Mouse (Mus musculus) intestine, embryonic 15.5 days (tissue): ENCODE results near the gene Slc2a2. TPM values are rescaled to one million over a fixed set of nuclear protein-coding genes. Genes with fewer than 3 reads are reported as not detected.

Experiments
- ATAC-seq: fragments of 200-750 bp; cut with Nextera tagmentation; 2 replicates; pipeline ENCODE4 v1.8.0; 2017; ENCODE audit warnings: moderate TSS enrichment, moderate library complexity
- H3K27ac ChIP-seq: fragments of 300-500 bp; sonication (generic); 2 replicates; pipeline ENCODE4 v1.5.1; 2015; ENCODE audit warnings: mild to moderate bottlenecking, inconsistent platforms
- H3K27me3 ChIP-seq: fragments of 300-500 bp; sonication (generic); replicated peaks from 2 replicates; pipeline ENCODE4 v1.6.1; 2015; ENCODE audit warnings: inconsistent platforms
- H3K36me3 ChIP-seq: fragments of 300-500 bp; sonication (generic); 2 replicates; pipeline ENCODE4 v1.6.1; 2015; ENCODE audit warnings: inconsistent platforms
- H3K4me1 ChIP-seq: fragments of 300-500 bp; sonication (generic); replicated peaks from 2 replicates; pipeline ENCODE4 v1.6.1; 2015; ENCODE audit warnings: inconsistent platforms
- H3K4me2 ChIP-seq: fragments of 300-500 bp; sonication (generic); replicated peaks from 2 replicates; pipeline ENCODE4 v1.6.1; 2015; ENCODE audit warnings: mild to moderate bottlenecking, inconsistent platforms
- H3K4me3 ChIP-seq: fragments of 300-500 bp; sonication (generic); replicated peaks from 2 replicates; pipeline ENCODE4 v1.5.1; 2015; ENCODE audit warnings: inconsistent platforms
- H3K9ac ChIP-seq: fragments of 300-500 bp; sonication (generic); 2 replicates; pipeline ENCODE4 v1.6.1; 2015; ENCODE audit warnings: inconsistent platforms
- H3K9me3 ChIP-seq: fragments of 300-500 bp; sonication (generic); 2 replicates; pipeline ENCODE4 v1.6.1; 2016; ENCODE audit warnings: inconsistent platforms
- WGBS: fragments of 180-500 bp; shearing (Covaris S2); methylation state at CpG from one replicate; pipeline ENCODE4 v1.1.7; 2015; 5-methylcytosine and 5-hydroxymethylcytosine counted together
- polyA plus RNA-seq: library from polyadenylated mRNA; unstranded; fragments of >200 nt; fragmentation: Nextera tagmentation; extraction: Ambion mirVana; gene quantifications from 2 replicates; pipeline ENCODE4 v1.2.1, GENCODE M21; 2015

The Slc2a2 gene
- polyA plus RNA-seq, 1 experiment from 2014 or later, result 6.4 TPM

- H3K9ac ChIP-seq, result no peak overlapping the region
- H3K4me3 ChIP-seq, result no peak overlapping the region
- H3K4me1 ChIP-seq, result no peaks in the 10 kb centered on the region
- no peak overlapping the region for H3K27ac ChIP-seq
- ATAC-seq, result peak; percentile 87
- no peaks in the 10 kb centered on the region for H3K27me3 ChIP-seq
- WGBS, result 57% methylated on average over 10 of the region's 10 CpGs
- H3K36me3 ChIP-seq, result no peaks in the 10 kb centered on the region
- H3K4me2 ChIP-seq, result no peak overlapping the region; the same call in 1 of the 2 replicates
- no peaks in the 10 kb centered on the region for H3K9me3 ChIP-seq
Measured at GRCm38 (mm10) chr3:28705522-28706137, 7.9 kb downstream of the Slc2a2 start.

GRCm38 (mm10) chr3:28706736-28707135 is 9.0 kb downstream of the Slc2a2 start:
- H3K27ac ChIP-seq, result no peak overlapping the region
- ATAC-seq, result no peak
- H3K4me2 ChIP-seq, result no peak overlapping the region
- no peaks in the 10 kb centered on the region for H3K36me3 ChIP-seq
- WGBS, result 66% methylated on average over 4 of the region's 4 CpGs
- H3K9ac ChIP-seq, result no peak overlapping the region
- H3K4me1 ChIP-seq, result no peaks in the 10 kb centered on the region
- H3K9me3 ChIP-seq, result no peaks in the 10 kb centered on the region
- H3K27me3 ChIP-seq, result no peaks in the 10 kb centered on the region
- H3K4me3 ChIP-seq, result no peak overlapping the region

GRCm38 (mm10) chr3:28709740-28710139 is 12.0 kb downstream of the Slc2a2 start:
- Histone ChIP-seq H3K4me2 (no peak overlapping the region), H3K4me1 (no peaks in the 10 kb centered on the region), H3K27me3 (no peaks in the 10 kb centered on the region), H3K9ac (no peak overlapping the region), H3K27ac (no peak overlapping the region), H3K9me3 (no peaks in the 10 kb centered on the region), H3K36me3 (no peaks in the 10 kb centered on the region), H3K4me3 (no peak overlapping the region)
- WGBS, result 68% methylated on average over 1 of the region's 1 CpGs
- ATAC-seq, result no peak

DNA sequence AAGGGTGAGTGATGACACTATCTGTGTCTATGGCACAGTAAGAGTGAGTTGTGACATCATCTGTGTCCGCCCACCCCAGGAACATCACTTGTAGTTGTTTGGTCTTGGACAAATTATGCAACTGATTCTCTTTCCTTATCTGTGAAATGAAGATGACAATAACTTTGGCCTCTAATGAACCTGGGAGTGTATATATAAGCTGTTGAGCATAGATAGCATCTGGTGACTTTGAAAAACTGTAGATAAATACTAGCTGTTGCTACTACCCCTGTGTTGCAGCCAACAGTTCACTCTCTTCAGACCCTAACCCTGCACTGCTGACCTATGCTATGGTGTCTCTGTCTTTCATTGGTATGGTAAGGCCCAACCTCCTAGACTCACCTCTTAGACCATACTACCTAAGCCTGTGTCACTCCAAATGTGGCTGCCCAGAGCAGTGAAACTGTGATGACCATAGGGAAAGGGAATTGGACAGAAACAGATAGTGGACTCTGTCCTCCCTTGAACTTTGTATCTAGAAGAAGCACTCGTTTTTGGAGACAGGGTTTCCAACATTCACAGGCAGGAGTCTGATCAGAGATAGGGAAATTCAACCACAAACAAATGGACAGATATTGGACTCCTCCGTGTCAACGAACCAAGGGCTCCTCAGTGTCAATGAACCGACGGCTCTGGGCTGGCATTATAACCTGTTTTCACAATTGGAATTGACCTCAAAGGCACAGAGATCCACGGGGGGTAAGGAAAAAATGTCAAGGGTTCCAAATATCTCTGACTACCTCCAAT is 16.4 kb downstream of the Slc2a2 start:
- Histone ChIP-seq H3K36me3 (no peaks in the 10 kb centered on the region), H3K4me3 (no peak overlapping the region), H3K4me1 (no peaks in the 10 kb centered on the region), H3K27me3 (no peaks in the 10 kb centered on the region), H3K9ac (no peak overlapping the region), H3K27ac (no peak overlapping the region), H3K9me3 (no peaks in the 10 kb centered on the region), H3K4me2 (no peak overlapping the region)
- WGBS, result 75% methylated on average over 7 of the region's 7 CpGs
- no peak for ATAC-seq

DNA sequence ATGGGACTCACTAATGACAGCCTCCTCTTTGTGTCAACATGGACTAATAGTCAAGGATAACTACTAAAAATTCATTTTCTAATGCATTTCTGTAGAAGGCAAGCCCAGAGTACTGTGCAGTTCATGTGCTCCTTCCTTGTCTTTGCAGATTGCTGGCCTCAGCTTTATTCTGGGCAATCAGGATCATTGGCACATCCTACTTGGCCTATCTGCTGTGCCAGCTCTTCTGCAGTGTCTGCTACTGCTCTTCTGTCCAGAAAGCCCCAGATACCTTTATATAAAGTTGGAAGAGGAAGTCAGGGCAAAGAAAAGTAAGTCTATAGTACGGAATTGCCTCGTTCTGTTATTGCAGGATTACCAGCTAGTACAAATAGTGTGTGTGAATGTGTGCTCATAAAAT is 20.8 kb downstream of the Slc2a2 start:
- no peak for ATAC-seq
- no peak overlapping the region for H3K9ac ChIP-seq
- H3K4me1 ChIP-seq, result 0 out of 2 replicates have a peak, but pooled peaks cover 7% of the 10 kb centered on the region
- H3K36me3 ChIP-seq, result no peaks in the 10 kb centered on the region
- no peaks in the 10 kb centered on the region for H3K27me3 ChIP-seq
- 71% methylated on average over 2 of the region's 2 CpGs for WGBS
- H3K9me3 ChIP-seq, result no peaks in the 10 kb centered on the region
- H3K4me2 ChIP-seq, result no peak overlapping the region
- H3K27ac ChIP-seq, result no peak overlapping the region
- H3K4me3 ChIP-seq, result no peak overlapping the region

- Histone ChIP-seq H3K4me2 (no peak overlapping the region), H3K27me3 (no peaks in the 10 kb centered on the region), H3K9me3 (no peaks in the 10 kb centered on the region), H3K9ac (no peak overlapping the region), H3K36me3 (no peaks in the 10 kb centered on the region), H3K4me3 (no peak overlapping the region), H3K27ac (no peak overlapping the region), H3K4me1 (0 out of 2 replicates have a peak, but pooled peaks cover 7% of the 10 kb centered on the region)
- ATAC-seq, result no peak
- 33% methylated on average over 5 of the region's 5 CpGs for whole genome bisulfite sequencing
Measured at GRCm38 (mm10) chr3:28721218-28721617, 23.5 kb downstream of the Slc2a2 start.

DNA sequence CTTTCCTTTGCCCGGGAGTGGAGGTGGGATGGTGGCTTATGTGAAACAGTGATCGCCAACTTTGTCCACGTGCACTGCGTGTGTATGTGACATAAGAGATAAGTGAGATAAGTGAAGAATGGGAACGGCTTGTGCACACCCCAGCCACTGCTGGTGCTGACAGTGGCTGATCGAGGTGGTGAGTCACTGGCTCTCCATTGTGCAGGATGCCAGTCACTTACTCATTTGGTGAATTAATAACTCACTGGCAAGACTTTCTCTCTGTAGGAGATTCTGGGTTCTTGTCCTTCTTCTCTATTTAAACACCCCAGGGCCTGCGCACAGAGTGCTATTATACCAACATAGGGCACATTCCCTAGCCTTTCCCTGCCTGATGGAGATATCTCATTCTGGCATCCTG is 24.1 kb downstream of the Slc2a2 start:
- Histone ChIP-seq H3K27ac (no peak overlapping the region), H3K4me3 (no peak overlapping the region), H3K9ac (no peak overlapping the region), H3K4me1 (0 out of 2 replicates have a peak, but pooled peaks cover 7% of the 10 kb centered on the region), H3K36me3 (no peaks in the 10 kb centered on the region), H3K9me3 (no peaks in the 10 kb centered on the region), H3K4me2 (no peak overlapping the region), H3K27me3 (no peaks in the 10 kb centered on the region)
- peak; percentile 91 for ATAC-seq
- WGBS, result 47% methylated on average over 7 of the region's 7 CpGs

GRCm38 (mm10) chr3:28722531-28722930 is 24.8 kb downstream of the Slc2a2 start:
- no peak overlapping the region for H3K4me2 ChIP-seq
- no peaks in the 10 kb centered on the region for H3K27me3 ChIP-seq
- H3K36me3 ChIP-seq, result no peaks in the 10 kb centered on the region
- ATAC-seq, result no peak
- no peak overlapping the region for H3K9ac ChIP-seq
- no peaks in the 10 kb centered on the region for H3K9me3 ChIP-seq
- H3K27ac ChIP-seq, result no peak overlapping the region
- no peak overlapping the region for H3K4me3 ChIP-seq
- H3K4me1 ChIP-seq, result 0 out of 2 replicates have a peak, but pooled peaks cover 7% of the 10 kb centered on the region

GRCm38 (mm10) chr3:28723534-28723933 is 25.8 kb downstream of the Slc2a2 start:
- no peaks in the 10 kb centered on the region for H3K27me3 ChIP-seq
- H3K4me1 ChIP-seq, result 0 out of 2 replicates have a peak, but pooled peaks cover 7% of the 10 kb centered on the region
- H3K36me3 ChIP-seq, result no peaks in the 10 kb centered on the region
- no peak overlapping the region for H3K4me2 ChIP-seq
- H3K27ac ChIP-seq, result no peak overlapping the region
- WGBS, result 71% methylated on average over 6 of the region's 6 CpGs
- H3K9ac ChIP-seq, result no peak overlapping the region
- no peak for ATAC-seq
- H3K4me3 ChIP-seq, result no peak overlapping the region
- H3K9me3 ChIP-seq, result no peaks in the 10 kb centered on the region

DNA sequence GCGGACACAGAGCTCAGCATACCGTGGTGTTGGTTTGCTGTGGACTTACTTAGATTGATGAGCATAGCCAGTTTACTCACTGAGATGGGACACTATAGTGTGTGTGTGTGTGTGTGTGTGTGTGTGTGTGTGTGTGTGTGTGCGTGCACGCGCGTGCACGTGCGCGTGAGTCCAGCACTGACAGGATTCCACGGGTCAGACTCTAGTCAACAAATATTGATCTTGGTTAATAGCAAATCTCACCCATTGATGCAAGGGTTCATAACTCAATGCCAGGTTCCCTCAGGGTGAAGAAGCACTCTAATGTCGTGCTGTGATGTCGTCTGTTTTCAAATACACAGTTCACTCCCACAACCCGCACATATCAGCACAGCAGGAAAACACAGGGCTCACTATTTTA is 27.5 kb downstream of the Slc2a2 start:
- no peak overlapping the region for H3K27ac ChIP-seq
- 0 out of 2 replicates have a peak, but pooled peaks cover 7% of the 10 kb centered on the region for H3K4me1 ChIP-seq
- no peaks in the 10 kb centered on the region for H3K36me3 ChIP-seq
- WGBS, result 69% methylated on average over 13 of the region's 13 CpGs
- H3K9ac ChIP-seq, result no peak overlapping the region
- no peaks in the 10 kb centered on the region for H3K27me3 ChIP-seq
- 0 out of 2 replicates have a peak, but pooled peaks have one; percentile 5 for ATAC-seq
- no peak overlapping the region for H3K4me2 ChIP-seq
- H3K4me3 ChIP-seq, result no peak overlapping the region
- H3K9me3 ChIP-seq, result no peaks in the 10 kb centered on the region

DNA sequence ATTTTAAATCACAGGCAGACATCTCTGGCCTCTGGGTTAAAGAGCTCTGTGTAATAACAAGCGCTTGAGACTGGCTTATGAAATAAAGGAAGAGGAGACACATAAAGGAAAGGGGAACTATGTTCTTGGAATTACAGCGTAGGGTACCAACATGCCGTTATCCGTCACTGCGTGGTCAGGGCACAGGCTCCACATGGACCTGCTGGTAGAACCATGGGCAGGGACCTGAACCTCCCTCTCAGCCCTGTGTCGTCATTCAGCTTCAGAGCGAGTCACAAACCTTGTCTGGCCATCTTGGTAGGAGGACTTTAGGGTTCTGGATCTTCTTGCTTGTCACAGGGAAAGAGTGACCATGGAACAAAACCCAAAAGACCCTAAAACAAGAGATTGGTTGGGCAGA is 28.7 kb downstream of the Slc2a2 start:
- H3K4me2 ChIP-seq, result no peak overlapping the region
- no peak overlapping the region for H3K9ac ChIP-seq
- no peaks in the 10 kb centered on the region for H3K27me3 ChIP-seq
- H3K9me3 ChIP-seq, result no peaks in the 10 kb centered on the region
- 0 out of 2 replicates have a peak, but pooled peaks cover 7% of the 10 kb centered on the region for H3K4me1 ChIP-seq
- no peak overlapping the region for H3K4me3 ChIP-seq
- no peaks in the 10 kb centered on the region for H3K36me3 ChIP-seq
- ATAC-seq, result no peak
- 94% methylated on average over 7 of the region's 7 CpGs for WGBS
- no peak overlapping the region for H3K27ac ChIP-seq

DNA sequence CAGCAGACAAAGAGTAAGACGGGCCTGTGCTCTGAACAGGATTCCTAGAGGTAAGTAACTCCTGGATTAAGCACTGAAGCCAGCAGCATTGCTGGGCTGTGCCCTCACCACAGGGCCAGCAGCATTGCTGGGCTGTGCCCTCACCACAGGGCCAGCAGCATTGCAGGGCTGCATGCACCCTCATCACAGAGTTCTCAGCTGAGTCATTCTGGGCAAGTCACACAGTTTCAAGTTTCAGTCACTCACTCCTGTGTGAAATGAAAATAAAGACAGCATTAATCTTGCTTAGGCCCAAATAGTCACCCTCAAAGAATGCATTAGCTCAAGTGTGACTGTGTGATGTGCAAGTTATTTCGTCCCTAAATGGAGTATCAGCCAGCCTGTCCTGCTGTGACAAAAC is 37.0 kb downstream of the Slc2a2 start:
- Histone ChIP-seq H3K36me3 (no peaks in the 10 kb centered on the region), H3K4me3 (no peak overlapping the region), H3K9me3 (no peaks in the 10 kb centered on the region), H3K4me1 (no peaks in the 10 kb centered on the region), H3K9ac (no peak overlapping the region), H3K27me3 (no peaks in the 10 kb centered on the region), H3K27ac (no peak overlapping the region), H3K4me2 (no peak overlapping the region)
- no peak for ATAC-seq
- 78% methylated on average over 2 of the region's 2 CpGs for WGBS

DNA sequence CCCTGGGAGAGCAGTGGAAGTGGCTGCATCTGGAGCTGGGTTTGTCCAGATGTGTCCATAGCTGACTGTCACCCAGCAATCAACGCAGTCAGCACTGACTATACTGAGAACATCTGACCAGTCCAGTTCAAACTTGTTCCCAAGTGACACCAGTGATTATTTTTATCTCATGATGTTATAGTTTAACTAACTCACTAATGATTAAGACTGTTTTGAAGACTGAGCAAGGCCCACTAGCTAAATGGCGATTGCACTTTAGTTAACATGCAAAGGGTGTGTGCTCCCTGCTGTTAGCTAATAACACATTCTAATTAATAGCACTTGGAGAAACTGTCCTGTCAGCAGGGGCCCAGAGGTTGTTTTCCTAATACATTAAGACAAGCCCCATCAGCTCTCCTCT is 39.3 kb downstream of the Slc2a2 start:
- peak; percentile 62 for ATAC-seq

More for the DNA sequence above, 39.3 kb downstream of the Slc2a2 start:
- Histone ChIP-seq H3K4me2 (no peak overlapping the region), H3K9me3 (no peaks in the 10 kb centered on the region), H3K4me3 (no peak overlapping the region), H3K36me3 (no peaks in the 10 kb centered on the region), H3K9ac (no peak overlapping the region), H3K27ac (no peak overlapping the region), H3K4me1 (no peaks in the 10 kb centered on the region), H3K27me3 (no peaks in the 10 kb centered on the region)
- 39% methylated on average over 2 of the region's 2 CpGs for WGBS
